Mouse (Mus musculus) common myeloid progenitor, adult 5-6 weeks (primary cell): ENCODE measurements around the gene Gfpt1. TPM values are rescaled to one million over a fixed set of nuclear protein-coding genes. Genes with fewer than 3 reads are reported as not detected.
"Not testable (repeated sequence)": the region's sequence is repeated elsewhere in the genome, so short reads cannot be mapped to it uniquely, and the experiment has no call there.

Experiments
- ATAC-seq: replicated peaks from 2 replicates; pipeline ENCODE4 v1.8.0; 2016; ENCODE audit warnings: low read depth, mild to moderate bottlenecking, moderate TSS enrichment, inconsistent platforms; ENCODE audit not compliant: poor library complexity, severe bottlenecking
- total RNA-seq: library from RNA; stranded (forward); fragments of 200-1000, 187-1606 nt; gene quantifications from 2 replicates; pipeline ENCODE4 v1.2.3, GENCODE M21; 2017

Gfpt1 gene
- total RNA-seq, 1 experiment from 2014 or later, result 28.0 TPM

GRCm38 (mm10) chr6:87040971-87041370 is 1.7 kb upstream of the Gfpt1 start:
- ATAC-seq, result no peak

- ATAC-seq, result no peak
Observed at GRCm38 (mm10) chr6:87041431-87041830, 1.2 kb upstream of the Gfpt1 start.

GRCm38 (mm10) chr6:87042004-87042336 is 676 bp upstream of the Gfpt1 start:
- no peak for ATAC-seq

- ATAC-seq, result no peak
Observed at GRCm38 (mm10) chr6:87043131-87043516, 478 bp downstream of the Gfpt1 start.

GRCm38 (mm10) chr6:87044895-87045294 is 2.2 kb downstream of the Gfpt1 start:
- ATAC-seq, result no peak

GRCm38 (mm10) chr6:87045507-87045906 is 2.9 kb downstream of the Gfpt1 start:
- ATAC-seq, result no peak

- not testable (repeated sequence) for ATAC-seq
Observed at GRCm38 (mm10) chr6:87048712-87049111, 6.1 kb downstream of the Gfpt1 start.

GRCm38 (mm10) chr6:87051886-87052425 is 9.3 kb downstream of the Gfpt1 start:
- ATAC-seq, result no peak

- no peak for ATAC-seq
Observed at GRCm38 (mm10) chr6:87054193-87054592, 11.5 kb downstream of the Gfpt1 start.

- no peak for ATAC-seq
Observed at GRCm38 (mm10) chr6:87059754-87060153, 17.1 kb downstream of the Gfpt1 start.

- no peak for ATAC-seq
Observed at GRCm38 (mm10) chr6:87063586-87063985, 20.9 kb downstream of the Gfpt1 start.

GRCm38 (mm10) chr6:87068209-87068608 is 25.6 kb downstream of the Gfpt1 start:
- no peak for ATAC-seq

- ATAC-seq, result no peak
Observed at GRCm38 (mm10) chr6:87069195-87069900, 26.7 kb downstream of the Gfpt1 start.

- no peak for ATAC-seq
Observed at GRCm38 (mm10) chr6:87070641-87071040, 28.0 kb downstream of the Gfpt1 start.

GRCm38 (mm10) chr6:87072759-87073158 is 30.1 kb downstream of the Gfpt1 start:
- ATAC-seq, result no peak

- ATAC-seq, result peak; percentile 75
Observed at GRCm38 (mm10) chr6:87075092-87075685, 32.5 kb downstream of the Gfpt1 start.

- no peak for ATAC-seq
Observed at GRCm38 (mm10) chr6:87079457-87079856, 36.8 kb downstream of the Gfpt1 start.

- peak; percentile 99 for ATAC-seq
Observed at GRCm38 (mm10) chr6:87085026-87085425, 42.4 kb downstream of the Gfpt1 start.

GRCm38 (mm10) chr6:87088356-87088755 is 45.7 kb downstream of the Gfpt1 start:
- ATAC-seq, result no peak

- no peak for ATAC-seq
Observed at GRCm38 (mm10) chr6:87090877-87091276, 48.2 kb downstream of the Gfpt1 start.

- ATAC-seq, result no peak
Observed at GRCm38 (mm10) chr6:87092476-87092875, 49.8 kb downstream of the Gfpt1 start.

- not testable (repeated sequence) for ATAC-seq
Observed at GRCm38 (mm10) chr6:87093631-87094030, 51.0 kb downstream of the Gfpt1 start.
